Mouse (Mus musculus) stomach, embryonic 15.5 days (tissue): ENCODE results near the gene Ttc13. TPM values are rescaled to one million over a fixed set of nuclear protein-coding genes. Genes with fewer than 3 reads are reported as not detected.
A peak's percentile ranks its signal among the peaks of the same experiment; 100 is the strongest.

ENCODE experiments used
- ATAC-seq: fragments of 200-750 bp; cut with Nextera tagmentation; 2 replicates; pipeline ENCODE4 v1.8.0; 2017; ENCODE audit warnings: low read depth, moderate number of reproducible peaks, moderate TSS enrichment; ENCODE audit not compliant: insufficient read depth, low FRiP score
- H3K27ac ChIP-seq: fragments of 300-500 bp; sonication (generic); 2 replicates; pipeline ENCODE4 v1.5.1; 2015; ENCODE audit warnings: mild to moderate bottlenecking, inconsistent platforms
- H3K27me3 ChIP-seq: fragments of 300-500 bp; sonication (generic); replicated peaks from 2 replicates; pipeline ENCODE4 v1.6.1; 2015; ENCODE audit warnings: inconsistent platforms
- H3K36me3 ChIP-seq: fragments of 300-500 bp; sonication (generic); 2 replicates; pipeline ENCODE4 v1.6.1; 2015; ENCODE audit warnings: inconsistent platforms
- H3K4me1 ChIP-seq: fragments of 300-500 bp; sonication (generic); 2 replicates; pipeline ENCODE4 v1.6.1; 2015; ENCODE audit warnings: inconsistent platforms
- H3K4me2 ChIP-seq: fragments of 300-500 bp; sonication (generic); 2 replicates; pipeline ENCODE4 v1.6.1; 2015; ENCODE audit warnings: mild to moderate bottlenecking, inconsistent platforms
- H3K4me3 ChIP-seq: fragments of 300-500 bp; sonication (generic); replicated peaks from 2 replicates; pipeline ENCODE4 v1.5.1; 2015; ENCODE audit warnings: inconsistent platforms
- H3K9ac ChIP-seq: fragments of 300-500 bp; sonication (generic); 2 replicates; pipeline ENCODE4 v1.6.1; 2015; ENCODE audit warnings: inconsistent platforms
- H3K9me3 ChIP-seq: fragments of 300-500 bp; sonication (generic); 2 replicates; pipeline ENCODE4 v1.6.1; 2016; ENCODE audit warnings: inconsistent platforms
- WGBS: fragments of 180-500 bp; shearing (Covaris S2); methylation state at CpG from one replicate; pipeline ENCODE4 v1.1.7; 2015; 5-methylcytosine and 5-hydroxymethylcytosine counted together
- polyA plus RNA-seq: library from polyadenylated mRNA; unstranded; fragments of >200 nt; fragmentation: Nextera tagmentation; extraction: Ambion mirVana; gene quantifications from 2 replicates; pipeline ENCODE4 v1.2.1, GENCODE M21; 2015

The Ttc13 gene
- polyA plus RNA-seq, 1 experiment from 2014 or later, result 45.9 TPM

- 94% methylated on average over 4 of the region's 4 CpGs for WGBS
- H3K36me3 ChIP-seq, result peaks cover 29% of the 10 kb centered on the region; the same call in 1 of the 2 replicates
- no peaks in the 10 kb centered on the region for H3K4me1 ChIP-seq
- no peak for ATAC-seq
- H3K9ac ChIP-seq, result no peak overlapping the region
- H3K27me3 ChIP-seq, result no peaks in the 10 kb centered on the region
- H3K27ac ChIP-seq, result no peak overlapping the region
- no peak overlapping the region for H3K4me2 ChIP-seq
- no peaks in the 10 kb centered on the region for H3K9me3 ChIP-seq
- H3K4me3 ChIP-seq, result no peak overlapping the region
Measured at GRCm38 (mm10) chr8:124676661-124677060, 45.1 kb downstream of the Ttc13 start.

DNA sequence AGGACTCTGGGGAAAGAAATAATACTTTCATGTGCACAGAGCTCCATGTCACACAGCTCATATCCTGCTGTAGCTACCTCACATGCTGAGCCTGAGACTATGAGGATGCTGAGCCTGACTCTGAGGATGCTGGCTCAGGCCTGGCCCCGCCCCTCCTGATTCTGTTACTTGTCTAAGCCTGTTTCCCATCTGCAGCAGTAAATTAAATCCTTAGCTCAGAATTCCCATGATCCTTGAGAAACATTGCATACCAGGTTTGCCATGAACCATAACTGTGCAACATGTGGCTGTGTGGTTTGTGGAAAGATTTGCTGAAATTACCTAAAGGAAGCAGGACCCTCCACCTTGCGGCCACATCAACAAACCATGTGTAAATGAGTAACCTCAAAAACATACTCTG is 49.4 kb downstream of the Ttc13 start:
- H3K36me3 ChIP-seq, result 0 out of 2 replicates have a peak, but pooled peaks cover 14% of the 10 kb centered on the region
- 94% methylated on average over 2 of the region's 2 CpGs for WGBS

DNA sequence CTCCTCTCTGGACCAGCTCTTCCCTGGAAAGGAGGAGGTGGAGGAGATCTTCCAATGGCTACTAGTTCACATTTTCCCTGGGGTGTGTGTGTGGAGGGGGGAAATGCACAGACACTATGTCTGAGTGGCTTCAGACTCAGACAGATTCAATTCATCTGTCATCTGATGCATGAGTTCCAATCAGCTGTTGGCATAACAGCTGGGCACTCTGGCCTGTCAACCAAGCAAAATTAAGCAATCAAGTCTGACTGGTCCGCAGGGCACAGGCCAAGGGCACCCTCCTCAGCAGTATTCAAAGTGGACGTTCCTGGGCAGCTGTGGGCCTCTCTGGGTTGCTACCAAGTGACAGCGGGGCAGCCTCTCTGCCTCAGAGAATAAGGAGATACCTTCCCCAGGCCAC is 53.0 kb downstream of the Ttc13 start:
- Histone ChIP-seq H3K4me3 (no peak overlapping the region), H3K4me2 (no peak overlapping the region), H3K9ac (no peak overlapping the region), H3K9me3 (no peaks in the 10 kb centered on the region), H3K4me1 (0 out of 2 replicates have a peak, but pooled peaks cover under 1% of the 10 kb centered on the region), H3K27ac (no peak overlapping the region), H3K36me3 (0 out of 2 replicates have a peak, but pooled peaks cover 14% of the 10 kb centered on the region), H3K27me3 (no peaks in the 10 kb centered on the region)
- no peak for ATAC-seq
- 70% methylated on average over 3 of the region's 3 CpGs for WGBS

More for the DNA sequence above, 49.4 kb downstream of the Ttc13 start:
- no peak for ATAC-seq
- no peaks in the 10 kb centered on the region for H3K9me3 ChIP-seq
- H3K27ac ChIP-seq, result no peak overlapping the region
- H3K4me1 ChIP-seq, result no peaks in the 10 kb centered on the region
- H3K4me3 ChIP-seq, result no peak overlapping the region
- H3K4me2 ChIP-seq, result no peak overlapping the region
- no peaks in the 10 kb centered on the region for H3K27me3 ChIP-seq
- H3K9ac ChIP-seq, result no peak overlapping the region

DNA sequence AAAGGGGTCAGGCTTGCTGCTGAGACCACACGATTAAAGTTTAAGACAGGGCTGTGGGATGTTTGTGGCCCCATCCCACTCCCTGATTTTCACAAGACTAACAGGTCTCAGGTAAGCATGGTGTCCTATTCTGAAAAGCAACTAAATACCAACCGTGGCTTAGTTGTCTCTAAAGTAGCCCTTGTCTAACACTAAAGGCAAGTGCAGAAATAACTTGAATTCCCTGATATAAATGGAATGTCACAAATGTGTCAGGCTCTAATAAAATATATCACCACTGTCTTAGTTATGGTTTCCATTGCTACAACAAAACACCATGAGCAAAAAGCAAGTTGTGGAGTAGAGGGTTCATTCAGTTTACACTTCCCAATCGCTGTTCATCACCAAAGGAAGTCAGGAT is 57.4 kb downstream of the Ttc13 start:
- WGBS, result 64% methylated on average over 3 of the region's 3 CpGs
- Histone ChIP-seq H3K27ac (peak overlapping the region; percentile 92; the same call in 1 of the 2 replicates), H3K9ac (no peak overlapping the region), H3K9me3 (no peaks in the 10 kb centered on the region), H3K27me3 (no peaks in the 10 kb centered on the region), H3K4me2 (no peak overlapping the region), H3K36me3 (no peaks in the 10 kb centered on the region), H3K4me1 (peaks cover 26% of the 10 kb centered on the region), H3K4me3 (no peak overlapping the region)
- ATAC-seq, result no peak

DNA sequence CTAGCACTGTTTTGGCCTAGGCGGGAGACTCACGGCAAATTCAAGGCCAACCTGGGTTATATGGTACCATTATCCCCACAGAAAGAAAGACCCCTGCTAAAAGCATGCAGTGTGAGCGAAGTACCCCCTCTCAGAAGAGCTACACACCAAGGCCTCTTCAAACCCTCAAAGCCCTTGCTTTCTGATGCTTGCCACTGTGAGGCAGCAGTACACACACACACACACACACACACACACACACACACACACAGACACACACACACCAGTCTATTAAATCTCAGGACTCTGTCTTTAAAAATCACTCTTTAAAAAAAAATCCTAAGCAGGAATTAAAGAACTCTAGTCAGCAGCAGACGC is 57.9 kb downstream of the Ttc13 start:
- WGBS, result 40% methylated on average over 4 of the region's 4 CpGs
- peak overlapping the region; percentile 76 for H3K4me2 ChIP-seq
- peak overlapping the region; percentile 92 for H3K27ac ChIP-seq
- ATAC-seq, result no peak
- H3K4me1 ChIP-seq, result peaks cover 30% of the 10 kb centered on the region
- H3K4me3 ChIP-seq, result peak overlapping the region; percentile 87
- H3K9me3 ChIP-seq, result no peaks in the 10 kb centered on the region
- H3K27me3 ChIP-seq, result no peaks in the 10 kb centered on the region
- H3K9ac ChIP-seq, result no peak overlapping the region
- no peaks in the 10 kb centered on the region for H3K36me3 ChIP-seq

- peak within 1 kb of the TSS; percentile 87 for H3K4me3 ChIP-seq
- H3K27me3 ChIP-seq, result no peaks in the 10 kb centered on the region
- H3K4me1 ChIP-seq, result peaks cover 35% of the 10 kb centered on the region
- peak within 1 kb of the TSS; percentile 76 for H3K4me2 ChIP-seq
- WGBS, result 2% methylated on average over 68 of the region's 69 CpGs
- H3K36me3 ChIP-seq, result no peaks in the 10 kb centered on the region
- no peaks in the 10 kb centered on the region for H3K9me3 ChIP-seq
- H3K9ac ChIP-seq, result peak within 1 kb of the TSS; percentile 98
- ATAC-seq, result peak; percentile 92
- H3K27ac ChIP-seq, result peak within 1 kb of the TSS; percentile 92
Measured at GRCm38 (mm10) chr8:124663112-124663873, 58.5 kb downstream of the Ttc13 start, which contains the start of gene 2310022B05Rik. TSS of gene 2310022B05Rik (minus strand) at chr8:124663369.

- H3K4me2 ChIP-seq, result peak overlapping the region; percentile 76
- H3K27ac ChIP-seq, result peak overlapping the region; percentile 92
- peak overlapping the region; percentile 87 for H3K4me3 ChIP-seq
- H3K4me1 ChIP-seq, result peaks cover 40% of the 10 kb centered on the region
- 0% methylated on average over 47 of the region's 49 CpGs for WGBS
- no peaks in the 10 kb centered on the region for H3K27me3 ChIP-seq
- no peaks in the 10 kb centered on the region for H3K36me3 ChIP-seq
- H3K9me3 ChIP-seq, result no peaks in the 10 kb centered on the region
- peak; percentile 23; the same call in 1 of the 2 replicates for ATAC-seq
- peak overlapping the region; percentile 98 for H3K9ac ChIP-seq
Measured at GRCm38 (mm10) chr8:124662446-124663111, 59.2 kb downstream of the Ttc13 start.

DNA sequence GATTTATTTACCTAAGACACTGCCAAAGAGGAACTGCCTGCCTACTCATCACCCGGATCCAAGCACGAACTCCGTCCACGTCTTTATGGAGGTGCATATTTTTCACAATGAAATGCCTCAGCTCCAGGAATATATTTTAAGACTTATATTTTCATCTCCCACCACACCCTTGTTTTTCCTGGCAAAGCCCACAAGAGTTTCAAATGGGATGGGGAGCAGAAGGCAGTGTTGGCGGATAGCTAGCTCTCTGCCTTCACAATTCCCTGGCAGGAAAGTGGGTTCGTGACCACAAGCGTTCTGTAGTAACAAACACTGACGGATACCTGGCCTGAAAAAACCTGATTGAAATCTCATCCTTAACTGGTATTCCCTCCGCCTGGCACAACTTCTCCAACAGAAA is 60.0 kb downstream of the Ttc13 start:
- Histone ChIP-seq H3K27ac (peak overlapping the region; percentile 92), H3K9ac (peak overlapping the region; percentile 98; the same call in 1 of the 2 replicates), H3K4me2 (peak overlapping the region; percentile 76), H3K36me3 (no peaks in the 10 kb centered on the region), H3K9me3 (no peaks in the 10 kb centered on the region), H3K27me3 (no peaks in the 10 kb centered on the region), H3K4me3 (peak overlapping the region; percentile 87), H3K4me1 (peaks cover 40% of the 10 kb centered on the region)
- WGBS, result 20% methylated on average over 9 of the region's 9 CpGs
- ATAC-seq, result no peak

GRCm38 (mm10) chr8:124658415-124658814 is 63.4 kb downstream of the Ttc13 start:
- Histone ChIP-seq H3K27me3 (no peaks in the 10 kb centered on the region), H3K4me1 (peaks cover 48% of the 10 kb centered on the region), H3K27ac (peak overlapping the region; percentile 72), H3K4me2 (peak overlapping the region; percentile 22; the same call in 1 of the 2 replicates), H3K9ac (no peak overlapping the region), H3K36me3 (peaks cover 5% of the 10 kb centered on the region; the same call in 1 of the 2 replicates), H3K9me3 (no peaks in the 10 kb centered on the region), H3K4me3 (no peak overlapping the region)
- WGBS, result 20% methylated on average over 2 of the region's 2 CpGs
- ATAC-seq, result peak; percentile 75

- Histone ChIP-seq H3K4me3 (no peak overlapping the region), H3K4me1 (peaks cover 51% of the 10 kb centered on the region), H3K27ac (peak overlapping the region; percentile 72), H3K4me2 (peak overlapping the region; percentile 22; the same call in 1 of the 2 replicates), H3K27me3 (no peaks in the 10 kb centered on the region), H3K9me3 (no peaks in the 10 kb centered on the region), H3K9ac (no peak overlapping the region), H3K36me3 (peaks cover 5% of the 10 kb centered on the region; the same call in 1 of the 2 replicates)
- peak; percentile 51; the same call in 1 of the 2 replicates for ATAC-seq
- 70% methylated on average over 7 of the region's 7 CpGs for WGBS
Measured at GRCm38 (mm10) chr8:124657961-124658360, 63.8 kb downstream of the Ttc13 start.

DNA sequence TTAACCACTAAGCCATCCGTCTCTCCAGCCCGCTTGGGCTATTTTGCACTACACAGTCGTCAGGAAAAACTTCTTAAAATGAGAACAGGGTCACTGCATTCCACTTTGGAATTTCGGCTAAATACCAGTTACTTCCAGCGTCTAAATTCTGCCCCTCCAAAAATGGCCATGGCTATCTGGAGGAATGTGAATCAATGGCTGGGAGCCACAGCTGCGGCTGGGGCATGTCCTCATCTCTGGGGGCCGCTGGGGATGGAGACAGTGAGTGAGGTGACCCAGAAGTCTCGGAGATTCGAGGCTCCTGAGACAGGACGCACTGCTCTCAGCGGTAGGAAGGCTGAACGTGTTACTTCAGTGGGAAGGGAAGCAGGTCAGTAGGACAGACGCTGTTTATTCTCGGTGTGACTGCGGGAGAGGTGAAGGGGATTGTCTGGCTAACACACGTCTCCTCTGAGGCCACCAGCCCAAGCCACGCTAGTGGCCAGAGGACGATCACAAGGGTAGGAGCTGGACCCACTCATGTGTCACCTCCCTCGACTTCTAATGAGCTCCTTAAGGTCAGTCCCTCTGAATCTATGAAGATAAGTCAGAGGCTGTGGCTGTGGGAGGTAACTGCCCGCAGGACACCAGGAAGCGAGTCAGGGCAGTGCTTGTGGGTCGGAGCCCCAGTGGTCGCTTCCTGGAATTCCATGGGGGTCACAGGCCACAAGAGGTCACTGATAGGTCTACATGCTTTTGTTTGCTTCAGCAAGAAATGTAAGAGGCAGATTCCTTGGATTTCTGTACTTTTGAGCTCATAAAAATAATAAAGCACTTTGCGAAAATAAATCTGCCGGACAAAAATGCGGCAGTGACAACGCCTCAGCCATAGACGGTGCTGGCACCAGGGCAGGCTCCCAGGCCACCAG is 68.0 kb downstream of the Ttc13 start:
- Histone ChIP-seq H3K4me2 (no peak overlapping the region), H3K4me3 (no peak overlapping the region), H3K36me3 (peaks cover 14% of the 10 kb centered on the region), H3K9me3 (no peaks in the 10 kb centered on the region), H3K9ac (no peak overlapping the region), H3K4me1 (peaks cover 42% of the 10 kb centered on the region), H3K27ac (peak overlapping the region; percentile 79), H3K27me3 (no peaks in the 10 kb centered on the region)
- no peak for ATAC-seq
- 55% methylated on average over 28 of the region's 28 CpGs for WGBS
